Mouse (Mus musculus) spleen, adult 12 weeks (tissue): ENCODE results near the gene Vps52.
A peak's percentile ranks its signal among the peaks of the same experiment; 100 is the strongest.
"Not testable (repeated sequence)": the region's sequence is repeated elsewhere in the genome, so short reads cannot be mapped to it uniquely, and the experiment has no call there.

Experiments used
- DNase-seq: peaks from one replicate; pipeline ENCODE4 v3.0.0; 2022; ENCODE audit warnings: low spot score

Vps52 gene

DNA sequence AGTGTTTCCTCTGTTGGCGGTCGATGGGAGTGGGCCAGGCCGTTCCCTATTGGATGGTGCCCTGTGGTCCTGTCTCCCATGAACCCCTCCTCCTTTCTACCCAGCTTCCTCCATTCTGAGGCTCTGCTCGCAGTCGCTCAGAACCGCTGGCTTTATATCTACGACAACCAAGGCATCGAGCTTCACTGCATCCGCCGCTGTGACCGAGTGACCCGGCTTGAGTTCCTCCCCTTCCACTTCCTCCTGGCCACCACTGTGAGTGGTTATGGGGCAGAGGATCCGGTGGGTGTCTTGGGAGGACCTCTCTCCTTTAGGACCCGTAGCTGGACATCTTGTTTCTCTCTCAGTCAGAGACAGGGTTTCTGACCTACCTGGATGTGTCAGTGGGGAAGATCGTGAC, 12.2 kb upstream of the Vps52 start:
- DNase-seq, result no peak

DNA sequence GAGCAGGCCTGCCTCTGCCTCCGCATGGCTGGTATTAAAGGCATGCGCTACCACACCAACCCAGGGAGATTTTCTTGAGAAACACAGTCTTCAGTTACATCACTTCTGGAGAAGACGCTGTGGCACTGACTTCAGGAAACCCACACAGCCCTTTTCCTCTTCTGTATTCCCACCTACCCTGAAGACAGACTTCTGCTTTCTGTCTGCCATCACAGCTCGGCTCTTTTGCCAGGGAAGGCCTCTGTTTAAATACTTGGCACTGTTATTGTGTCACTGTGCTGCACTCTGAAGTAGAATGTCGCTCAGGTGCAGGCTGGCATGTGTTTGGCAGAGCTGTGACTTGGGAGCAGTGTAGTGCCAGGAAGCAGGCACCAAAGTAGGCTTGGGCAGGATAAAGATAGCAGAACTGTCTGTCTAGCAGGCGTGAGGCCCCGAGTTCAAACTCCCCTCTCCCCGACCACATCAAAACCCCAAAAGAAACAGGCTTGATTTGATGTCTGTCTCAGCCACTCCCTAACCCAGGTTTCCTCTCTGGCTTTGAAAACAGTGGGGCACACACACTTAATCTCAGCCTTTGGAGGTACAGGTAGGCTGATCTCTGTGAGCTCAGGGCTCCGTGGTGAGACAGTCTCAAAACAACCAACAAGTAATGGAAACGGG, 8.1 kb upstream of the Vps52 start:
- DNase-seq, result no peak

DNA sequence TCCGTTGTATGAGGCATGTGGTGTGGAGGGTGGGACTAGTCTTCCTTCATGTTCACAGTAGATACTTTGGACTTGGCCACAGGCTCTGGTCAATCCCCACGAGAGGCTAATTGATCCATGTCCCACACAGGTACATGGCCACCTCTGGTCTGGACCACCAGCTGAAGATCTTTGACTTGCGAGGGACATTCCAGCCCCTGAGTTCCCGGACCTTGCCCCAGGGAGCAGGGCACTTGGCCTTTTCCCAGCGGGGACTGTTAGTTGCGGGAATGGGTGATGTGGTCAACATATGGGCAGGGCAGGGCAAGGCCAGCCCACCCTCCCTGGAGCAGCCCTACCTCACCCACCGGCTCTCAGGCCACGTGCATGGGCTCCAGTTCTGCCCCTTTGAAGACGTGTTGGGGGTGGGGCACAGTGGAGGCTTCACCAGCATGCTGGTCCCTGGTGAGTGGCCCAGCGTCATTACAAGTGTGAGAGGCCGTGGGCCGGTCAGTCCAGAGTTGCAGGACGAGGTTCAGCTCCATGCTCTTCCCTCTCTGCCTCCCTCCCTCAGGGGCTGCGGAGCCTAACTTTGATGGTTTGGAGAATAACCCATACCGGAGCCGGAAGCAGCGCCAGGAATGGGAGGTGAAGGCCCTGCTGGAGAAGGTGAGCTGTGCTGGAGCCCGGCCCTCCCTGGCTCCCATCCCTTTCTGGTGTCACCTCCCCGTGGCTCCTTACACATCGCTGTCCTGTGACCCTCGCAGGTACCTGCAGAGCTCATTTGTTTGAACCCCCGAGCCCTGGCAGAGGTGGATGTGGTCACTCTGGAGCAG, 7.3 kb upstream of the Vps52 start:
- DNase-seq, result no peak

DNA sequence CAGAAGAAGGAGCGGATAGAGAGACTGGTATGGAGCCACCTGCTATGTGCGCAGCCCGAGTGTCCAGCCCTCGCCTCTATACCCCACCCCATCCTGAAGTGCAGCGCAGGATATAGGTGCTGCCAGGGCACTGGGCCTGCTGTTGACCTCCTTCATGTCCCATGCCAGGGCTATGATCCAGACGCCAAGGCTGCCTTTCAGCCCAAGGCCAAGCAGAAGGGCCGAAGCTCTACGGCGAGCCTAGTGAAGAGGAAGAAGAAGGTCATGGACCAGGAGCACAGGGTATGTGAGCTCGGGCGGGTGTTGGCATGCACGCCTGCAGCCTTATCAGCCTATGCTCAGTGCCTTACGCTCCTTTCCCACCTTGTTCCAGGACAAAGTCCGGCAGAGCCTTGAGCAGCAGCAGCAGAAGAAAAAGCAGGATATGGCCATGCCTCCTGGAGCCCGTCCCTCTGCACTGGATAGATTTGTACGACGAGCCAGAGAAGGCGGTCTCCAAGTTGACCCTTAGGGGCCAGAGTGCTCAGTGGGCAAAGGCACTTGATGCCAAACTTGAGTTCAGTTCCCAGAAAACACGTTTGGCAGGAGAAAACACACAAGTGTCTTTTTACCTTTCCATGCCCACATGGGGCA, 6.6 kb upstream of the Vps52 start:
- no peak for DNase-seq

DNA sequence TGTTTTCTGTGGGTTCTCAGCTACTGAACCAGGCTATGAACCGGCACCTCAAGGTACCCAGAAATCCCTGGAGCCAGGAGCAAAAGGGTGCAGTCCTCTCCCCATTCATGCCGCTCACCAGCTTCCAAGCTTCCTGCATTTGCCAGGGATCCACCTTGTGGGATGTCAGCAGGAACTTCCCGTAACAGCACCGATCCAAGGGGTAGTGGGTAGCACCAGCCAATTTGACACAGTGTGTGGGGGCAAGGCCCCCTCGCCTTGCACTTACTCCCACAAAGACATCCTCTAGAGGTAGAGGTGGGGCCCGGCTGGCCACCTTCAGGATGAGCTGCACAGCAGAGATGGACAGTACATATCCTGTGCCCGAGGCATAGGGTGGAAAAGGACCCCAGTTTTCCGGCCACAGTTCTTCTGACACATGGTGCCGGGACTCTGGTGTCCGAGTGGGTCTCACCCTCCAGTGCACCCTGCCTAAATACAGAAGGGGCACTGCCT, 5.4 kb upstream of the Vps52 start:
- DNase-seq, result no peak

DNA sequence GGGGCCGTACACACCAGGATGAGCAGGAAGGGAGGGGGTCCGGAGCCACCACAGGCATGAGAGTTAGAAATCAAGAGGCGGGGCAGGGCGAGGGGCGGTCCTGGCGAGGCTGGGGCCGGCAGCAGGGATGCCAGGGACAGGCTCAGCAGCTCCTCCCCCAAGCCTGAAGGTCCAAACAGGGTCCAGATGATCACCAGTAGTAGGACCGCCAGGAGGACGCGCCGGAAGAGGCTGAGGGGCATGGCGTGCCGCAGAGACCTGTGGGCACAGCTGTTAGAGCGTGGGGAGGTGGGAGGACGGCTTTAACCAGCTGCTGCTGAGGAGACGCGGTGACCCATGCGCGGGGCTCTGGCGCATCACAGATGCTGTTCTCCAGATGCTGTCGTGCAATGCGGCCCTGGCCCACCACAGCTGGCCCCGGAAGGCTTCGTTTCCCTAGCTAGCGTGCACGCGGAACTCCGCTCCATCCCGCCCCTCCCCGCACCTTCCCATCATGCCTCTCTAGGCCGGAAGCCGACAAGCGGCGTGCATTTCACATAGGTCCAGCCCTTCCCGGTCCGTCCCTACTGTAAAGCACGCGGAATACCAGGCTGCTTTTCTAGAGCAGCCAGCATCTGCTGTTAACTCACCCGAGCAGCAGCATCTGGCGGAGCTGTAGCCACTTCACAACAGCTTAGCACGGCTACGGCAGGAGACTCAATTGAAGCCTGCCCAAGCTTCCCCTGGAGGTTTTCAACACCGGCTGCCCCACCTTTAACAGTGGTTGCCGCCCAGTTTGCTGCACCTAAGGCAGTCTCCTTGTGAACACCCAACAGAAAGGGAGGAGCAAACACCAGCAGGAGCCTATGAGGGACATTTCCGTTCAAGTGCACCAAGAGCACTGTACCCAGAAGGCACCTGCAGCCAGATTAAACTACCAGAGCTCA, 4.3 kb upstream of the Vps52 start, which contains the start of gene B3galt4:
TSS of gene B3galt4 (minus strand) at position 468 of the 926 bp plus-strand sequence.
- peak; percentile 64 for DNase-seq

DNA sequence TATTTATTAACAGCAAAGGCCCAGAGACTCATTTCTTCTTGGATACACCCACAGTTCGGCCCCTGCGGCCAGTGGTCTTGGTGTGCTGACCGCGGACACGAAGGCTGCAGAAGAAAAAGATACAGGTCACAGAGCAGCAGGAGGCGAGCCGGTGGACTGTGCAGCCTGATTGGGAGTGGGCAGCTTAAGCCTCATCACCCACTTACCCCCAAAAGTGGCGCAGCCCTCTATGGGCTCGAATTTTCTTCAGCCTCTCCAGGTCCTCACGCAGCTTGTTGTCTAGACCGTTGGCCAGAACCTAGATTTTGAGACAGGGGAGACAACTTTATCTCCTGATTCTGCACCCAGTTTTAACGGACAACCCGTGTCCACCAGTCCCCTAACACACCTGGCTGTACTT, 3.6 kb upstream of the Vps52 start:
- DNase-seq, result not testable (repeated sequence)

DNA sequence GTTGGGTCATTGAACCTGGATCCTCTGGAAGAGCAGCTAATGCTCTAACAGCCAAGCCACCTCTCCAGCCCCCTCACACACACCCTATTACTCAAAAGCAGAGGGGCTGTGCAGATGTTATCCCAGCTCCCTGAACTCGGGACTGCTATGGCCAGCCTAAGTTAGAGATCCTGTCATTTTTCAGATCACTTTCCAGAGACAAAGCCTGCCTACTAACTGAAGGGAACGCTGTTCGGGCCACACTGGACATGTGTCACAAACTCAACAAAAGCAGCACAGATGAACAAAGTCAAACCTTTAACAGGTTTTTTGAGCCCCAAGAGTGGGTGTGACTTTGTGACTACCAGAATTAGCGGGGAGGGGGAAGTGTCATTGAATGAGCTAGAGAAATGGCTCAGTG, 2.7 kb upstream of the Vps52 start:
- no peak for DNase-seq

DNA sequence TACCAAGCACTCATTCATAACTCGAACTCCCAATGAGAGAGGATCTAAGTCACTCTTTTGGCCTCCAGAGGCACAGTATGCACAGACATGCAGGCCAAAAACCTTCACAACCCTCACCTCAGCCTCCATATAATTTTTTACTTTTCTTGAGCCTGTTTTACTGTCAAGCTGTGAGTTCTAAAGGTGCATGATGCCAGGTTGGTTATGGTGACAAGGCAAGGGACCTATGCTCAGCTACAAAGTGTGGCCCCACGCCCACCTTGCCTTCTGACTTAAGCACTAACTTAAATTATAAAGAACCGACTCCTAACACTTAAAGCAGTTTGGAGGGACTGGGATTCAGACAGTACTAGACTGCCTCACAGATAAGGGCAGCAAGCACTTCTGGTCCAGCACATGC, 2.3 kb upstream of the Vps52 start:
- no peak for DNase-seq

DNA sequence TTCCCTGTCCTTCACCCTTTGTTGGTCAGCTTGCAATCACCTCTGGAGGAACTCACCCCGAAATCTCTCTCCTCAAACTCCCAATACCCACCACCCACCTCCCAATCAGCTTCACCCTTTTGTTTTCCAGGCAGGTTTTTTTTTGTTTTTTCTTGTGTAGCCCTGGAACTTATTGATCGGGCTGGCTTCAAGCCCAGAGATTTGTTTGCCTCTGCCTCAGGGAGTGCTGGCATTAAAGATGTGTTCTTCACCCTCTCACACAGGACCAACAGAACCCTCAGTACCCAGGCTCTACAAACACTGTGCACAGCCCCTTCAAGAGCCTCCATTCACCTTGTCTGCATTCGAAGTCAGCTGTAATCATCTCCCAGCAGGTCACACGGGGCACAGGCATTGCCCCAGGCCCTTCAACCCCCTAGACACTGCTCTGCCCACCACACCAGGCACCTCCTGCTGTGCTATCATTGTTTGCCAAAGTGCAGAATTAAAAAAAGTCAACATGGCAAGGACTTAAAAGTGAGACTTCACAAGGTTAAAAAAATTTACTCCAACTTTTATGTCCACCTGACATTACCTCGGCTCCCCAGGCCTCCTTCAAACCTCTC, 1.5 kb upstream of the Vps52 start:
- DNase-seq, result no peak

DNA sequence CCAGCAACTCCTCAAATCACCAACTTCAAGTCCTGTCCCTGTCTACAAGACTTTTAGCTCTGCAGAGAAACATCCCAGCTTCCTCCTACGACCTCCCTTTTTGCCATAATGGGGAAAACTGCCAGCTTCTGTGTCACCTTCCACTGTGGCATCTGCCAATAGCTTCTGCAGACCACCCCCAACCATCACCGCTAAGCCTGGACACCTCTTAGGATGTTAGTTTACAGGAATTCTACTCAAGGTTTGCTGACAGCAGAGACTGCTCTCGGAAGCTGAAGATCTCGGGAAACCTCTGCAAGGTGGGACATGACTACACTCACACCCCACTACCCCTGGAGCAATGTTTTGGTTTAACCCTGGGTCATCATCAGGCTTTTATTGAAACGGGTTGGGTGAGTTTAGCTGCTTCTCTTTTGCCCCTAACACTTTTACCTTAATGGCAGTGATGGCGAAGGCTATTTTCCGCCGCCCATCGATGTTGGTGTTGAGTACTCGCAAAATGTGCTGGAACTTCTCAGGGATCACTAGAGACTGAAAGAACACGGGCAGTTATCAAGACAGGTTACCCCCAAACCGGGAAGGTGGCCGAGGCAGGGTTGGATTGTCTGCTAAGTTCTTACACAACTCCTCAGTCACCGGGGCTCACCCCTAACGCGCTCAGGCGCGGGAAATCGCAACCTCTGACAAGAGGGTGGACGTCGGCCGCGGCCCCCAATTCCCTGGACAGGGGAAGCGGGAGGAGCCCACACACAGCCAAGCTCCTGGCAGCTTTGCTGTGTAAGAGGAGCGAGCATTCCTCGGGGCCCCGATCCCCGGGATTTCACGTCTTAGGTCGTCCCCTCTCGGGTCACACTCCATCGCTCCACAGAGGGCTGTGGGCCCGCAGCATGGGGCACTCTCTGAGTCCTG, 712 bp upstream of the Vps52 start:
- no peak for DNase-seq

DNA sequence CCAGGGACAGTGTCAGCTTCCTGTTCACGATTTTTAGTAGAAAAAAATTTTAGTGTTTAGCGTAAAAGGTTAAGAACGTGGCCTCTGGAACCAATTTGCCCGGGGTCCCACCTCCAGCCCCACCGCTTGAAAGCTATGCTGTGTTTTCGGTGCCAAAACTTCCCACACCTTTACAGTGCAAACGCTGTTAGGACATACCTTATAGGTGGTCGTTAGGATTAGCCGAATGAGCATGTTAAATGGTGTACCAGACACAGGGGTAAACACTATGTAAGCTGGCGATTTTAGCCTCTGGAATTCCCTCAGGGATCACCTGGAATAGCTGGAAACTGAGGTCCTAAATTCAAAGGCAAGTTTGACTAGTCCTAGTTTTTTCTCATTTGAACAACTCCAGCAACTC, 724 bp downstream of the Vps52 start:
- DNase-seq, result no peak

DNA sequence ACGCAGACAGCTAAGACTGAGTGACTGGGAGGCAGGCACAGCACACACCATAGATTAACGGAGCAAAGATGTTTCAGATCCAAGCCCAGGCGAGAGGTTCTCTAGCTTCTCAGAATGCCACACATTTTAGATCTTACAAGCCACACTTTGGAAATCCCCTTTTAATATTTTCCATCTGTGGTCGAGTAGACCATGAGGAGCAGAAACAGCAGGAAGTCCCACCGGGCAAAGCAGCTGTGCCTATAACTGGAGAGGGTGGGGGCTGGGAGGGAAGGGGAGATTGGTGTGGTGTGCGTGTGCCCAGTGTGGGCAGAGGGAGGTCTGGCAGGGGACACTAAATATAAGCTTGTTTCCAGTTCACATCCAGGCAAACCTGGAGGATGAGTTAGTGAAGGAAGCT, 1.9 kb downstream of the Vps52 start:
- no peak for DNase-seq

DNA sequence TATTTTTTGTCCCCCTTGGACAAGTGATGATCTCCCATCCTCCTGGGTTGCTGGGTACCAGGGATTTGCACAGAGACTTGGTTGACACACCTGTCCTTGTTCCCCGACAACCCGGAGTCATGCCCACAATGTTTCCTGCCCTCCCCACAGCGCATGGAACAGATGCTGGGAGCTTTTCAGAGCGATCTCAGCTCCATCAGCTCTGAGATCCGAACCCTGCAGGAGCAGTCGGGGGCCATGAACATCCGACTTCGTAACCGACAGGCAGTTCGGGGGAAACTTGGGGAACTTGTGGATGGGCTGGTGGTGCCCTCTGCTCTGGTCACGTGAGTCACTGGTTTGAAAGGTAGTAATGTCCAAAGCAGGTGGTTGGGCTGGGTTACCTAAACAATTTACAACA, 2.8 kb downstream of the Vps52 start:
- no peak for DNase-seq

DNA sequence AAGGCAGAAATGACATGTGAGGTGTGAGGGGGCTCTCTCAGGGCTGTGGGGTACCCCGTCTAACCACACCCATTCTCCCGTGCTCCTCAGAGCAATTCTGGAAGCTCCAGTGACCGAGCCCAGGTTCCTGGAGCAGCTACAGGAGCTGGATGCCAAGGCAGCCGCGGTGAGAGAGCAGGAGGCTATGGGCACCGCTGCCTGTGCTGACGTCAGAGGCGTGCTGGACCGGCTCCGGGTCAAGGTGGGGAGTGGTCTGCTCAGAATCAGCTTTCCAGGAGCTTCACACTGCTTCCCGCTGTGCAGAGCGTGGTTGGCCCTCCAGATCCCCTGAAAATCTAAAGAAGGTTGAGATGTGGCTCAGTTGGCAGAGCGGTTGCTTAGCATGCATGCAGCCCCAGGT, 3.5 kb downstream of the Vps52 start:
- no peak for DNase-seq

DNA sequence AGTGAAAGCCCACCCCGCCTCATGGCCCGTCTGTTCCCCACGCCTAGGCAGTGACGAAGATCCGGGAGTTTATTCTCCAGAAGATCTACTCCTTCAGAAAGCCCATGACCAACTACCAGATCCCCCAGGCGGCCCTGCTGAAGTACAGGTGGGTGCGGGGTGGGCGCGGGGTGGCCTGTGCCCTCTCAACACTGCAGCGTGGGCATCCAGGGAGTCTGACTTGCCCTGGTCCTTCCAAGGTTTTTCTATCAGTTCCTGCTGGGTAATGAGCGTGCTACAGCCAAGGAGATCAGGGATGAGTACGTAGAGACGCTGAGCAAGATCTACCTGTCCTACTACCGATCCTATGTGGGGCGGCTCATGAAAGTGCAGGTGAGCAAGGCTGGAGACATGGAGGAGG, 4.3 kb downstream of the Vps52 start:
- DNase-seq, result no peak

DNA sequence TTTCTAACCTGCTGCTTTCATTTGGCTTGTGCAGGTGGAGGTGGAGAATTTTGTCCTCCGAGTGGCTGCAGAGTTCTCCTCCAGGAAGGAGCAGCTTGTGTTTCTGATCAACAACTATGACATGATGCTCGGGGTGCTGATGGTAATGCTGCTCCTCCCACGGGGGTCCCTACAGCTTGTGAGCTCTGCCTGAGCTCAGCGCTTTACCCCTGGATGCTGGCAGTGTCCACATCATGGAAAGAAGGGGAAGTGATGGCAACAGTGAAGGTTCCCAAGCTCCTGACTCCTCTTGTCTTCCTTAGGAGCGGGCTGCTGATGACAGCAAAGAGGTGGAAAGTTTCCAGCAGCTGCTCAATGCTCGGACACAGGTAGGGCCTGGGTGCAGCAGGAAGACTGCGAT, 7.3 kb downstream of the Vps52 start:
- no peak for DNase-seq

DNA sequence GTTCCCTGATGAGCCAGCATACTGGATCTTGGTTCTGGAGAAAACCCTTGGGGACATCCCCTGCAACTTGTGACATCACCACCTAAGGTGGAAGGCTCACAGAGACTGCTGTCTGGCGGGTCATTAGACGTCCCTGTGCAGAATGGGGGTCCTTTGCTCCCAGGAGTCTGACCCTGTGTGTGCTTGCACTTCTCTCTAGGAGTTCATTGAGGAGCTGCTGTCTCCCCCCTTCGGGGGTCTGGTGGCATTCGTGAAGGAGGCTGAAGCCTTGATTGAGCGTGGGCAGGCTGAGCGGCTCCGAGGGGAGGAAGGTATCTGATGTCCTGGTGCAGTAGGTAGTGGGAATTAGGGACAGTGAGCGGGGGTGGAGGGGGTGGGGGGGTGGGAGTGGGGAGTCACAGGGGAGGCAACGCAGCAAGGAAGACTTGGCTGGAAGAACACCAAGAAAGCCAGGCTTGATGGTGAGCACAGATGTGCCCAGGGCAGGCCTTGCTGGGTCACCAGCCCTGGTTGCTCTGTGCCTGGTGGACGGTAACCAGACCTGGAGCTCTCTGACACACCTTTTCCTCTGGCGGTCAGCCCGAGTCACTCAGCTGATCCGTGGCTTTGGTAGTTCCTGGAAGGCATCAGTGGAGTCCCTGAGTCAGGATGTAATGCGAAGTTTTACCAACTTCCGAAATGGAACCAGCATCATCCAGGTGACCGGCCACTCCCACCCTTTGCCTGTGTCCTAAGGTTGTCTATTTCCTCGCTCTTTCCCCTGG, 9.7 kb downstream of the Vps52 start:
- no peak for DNase-seq

DNA sequence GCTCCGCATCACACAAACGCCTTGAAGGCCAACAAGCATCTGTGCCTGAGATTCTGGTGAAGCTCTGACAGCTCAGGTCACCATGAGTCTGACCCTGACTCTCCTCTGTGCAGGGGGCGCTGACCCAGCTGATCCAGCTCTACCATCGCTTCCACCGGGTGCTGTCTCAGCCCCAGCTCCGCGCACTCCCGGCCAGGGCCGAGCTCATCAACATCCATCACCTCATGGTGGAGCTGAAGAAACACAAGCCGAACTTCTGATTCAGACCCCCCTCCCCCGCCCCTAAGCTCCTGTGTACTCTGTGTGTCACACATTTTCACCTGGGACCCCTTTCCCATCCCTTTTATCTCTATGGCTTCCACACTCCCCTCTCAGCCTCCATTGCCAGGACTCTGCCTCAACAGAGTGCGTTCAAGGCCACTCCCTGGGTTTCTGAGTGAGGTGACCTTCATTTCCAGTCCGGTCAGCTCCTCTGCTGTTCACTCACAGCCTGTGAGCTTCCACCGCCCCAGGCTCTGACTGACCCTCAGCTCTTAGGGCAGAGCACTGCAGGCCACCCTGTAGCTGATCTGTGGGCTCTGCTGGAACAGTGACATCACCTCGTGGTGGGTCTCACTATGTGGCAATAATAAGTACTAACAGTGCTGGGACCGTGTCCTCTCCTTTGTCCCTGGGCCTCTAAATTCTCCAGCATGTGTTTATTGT, 10.4 kb downstream of the Vps52 start:
- no peak for DNase-seq
